Mouse (Mus musculus): ENCODE measurements around the gene Slc38a6. TPM values are rescaled to one million over a fixed set of nuclear protein-coding genes. Genes with fewer than 3 reads are reported as not detected.

The Slc38a6 gene
- total and polyA plus RNA-seq, 3 experiments = 7.0 to 15.4 (median 10.2) TPM

DNA sequence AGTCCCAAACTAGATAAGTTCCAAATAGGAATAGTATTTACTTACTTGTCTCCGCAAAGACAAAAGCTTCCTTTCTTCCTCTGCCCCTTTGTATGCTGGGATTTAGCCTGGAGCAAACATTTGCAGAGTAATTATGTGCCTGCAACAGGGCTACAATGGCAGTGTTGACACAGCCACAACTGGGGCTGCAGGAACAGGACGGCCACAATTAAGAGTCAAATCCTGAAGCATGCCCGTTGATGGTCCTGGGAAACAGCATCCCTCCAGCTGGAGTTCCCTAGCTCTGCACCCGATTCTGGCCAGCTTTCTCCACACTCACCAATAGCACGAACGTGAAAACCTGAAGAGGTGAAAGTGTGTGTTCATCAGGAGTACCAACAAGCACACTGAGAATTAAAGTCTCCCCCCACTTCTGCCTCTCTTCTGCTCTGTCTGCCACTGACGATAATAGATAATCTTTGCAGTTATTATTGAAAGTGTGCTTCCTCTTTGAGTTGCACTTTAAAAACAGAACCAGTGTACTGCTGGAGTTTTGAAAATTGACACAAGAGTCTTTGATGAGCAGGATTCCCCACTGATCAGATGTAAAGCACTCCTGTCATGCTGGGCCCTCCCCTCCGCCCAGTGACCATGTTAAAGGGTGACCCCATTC, 54.2 kb downstream of the Slc38a6 start:
- in situ Hi-C loops (cut with MboI; ENCODE audit: low pct_ligation_motif_present, low pct_unique_long_range_greater_than_20kb, low sequenced_read_pairs) = no loop called here

DNA sequence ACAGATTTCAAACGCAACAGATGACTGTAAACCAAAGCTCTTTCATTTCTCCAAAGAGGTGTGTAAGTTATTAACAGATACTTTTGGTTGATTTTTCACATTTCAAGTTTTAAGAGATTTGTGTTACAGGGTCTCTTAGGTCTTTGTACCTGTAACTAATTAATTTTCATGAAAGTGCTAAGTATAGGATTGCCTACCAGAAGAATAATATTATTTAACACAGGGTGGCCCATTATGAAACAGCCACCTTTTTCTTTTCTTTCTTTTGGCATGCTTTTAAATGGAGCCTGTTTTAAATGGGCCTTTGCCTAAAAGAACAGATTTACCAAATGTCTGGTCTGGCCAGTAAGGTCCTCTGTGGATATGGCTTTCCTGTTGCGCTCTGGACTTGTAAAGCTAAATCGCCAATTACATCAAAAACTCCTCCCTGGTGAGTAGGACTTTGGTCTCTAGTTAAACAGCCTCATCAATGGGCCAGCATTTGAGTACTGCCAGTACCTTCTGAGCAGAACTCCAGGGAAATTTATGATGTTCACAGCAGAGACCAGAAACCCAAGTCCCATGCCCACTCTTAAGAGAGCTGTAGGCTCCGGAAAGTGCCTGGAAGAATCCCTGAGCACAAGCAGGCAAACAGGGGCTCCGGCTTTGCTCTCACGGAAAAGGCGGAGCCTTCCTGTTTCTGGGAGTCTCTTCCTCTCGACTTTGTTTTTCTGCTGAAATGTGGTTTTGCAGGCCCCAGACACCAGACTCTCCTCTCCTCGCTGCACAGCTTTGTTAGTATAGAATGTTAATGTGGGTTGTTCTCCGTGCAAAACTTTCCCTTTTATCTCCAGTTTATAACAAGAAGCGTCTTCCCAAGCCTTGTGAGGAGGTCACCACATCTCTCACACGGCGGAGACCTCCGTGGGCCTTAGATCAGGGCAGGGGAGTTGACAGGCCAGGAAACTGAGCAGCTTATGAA, 55.4 kb downstream of the Slc38a6 start:
- TF ChIP-seq NRF1 (IDR thresholded peaks at IDR 0.05; ENCODE audit: low read depth, low read length) (no peak), BHLHE40 (IDR thresholded peaks at IDR 0.05; ENCODE audit: low read depth, low read length) (no peak), RAD21 (IDR thresholded peaks at IDR 0.05; ENCODE audit: low read depth, low read length) (no peak), CTCF (conservative IDR thresholded peaks at IDR 0.05 in 1 of 2, IDR thresholded peaks at IDR 0.05 in 1 of 2; ENCODE audit: low read depth in 2 of 2, low read length in 2 of 2) (no peak), USF2 (conservative IDR thresholded peaks at IDR 0.05; ENCODE audit: low read depth, low read length) (no peak), MAX (IDR thresholded peaks at IDR 0.05; ENCODE audit: low read length) (no peak), HCFC1 (IDR thresholded peaks at IDR 0.05; ENCODE audit: low read depth, low read length) (no peak), ZC3H11A (IDR thresholded peaks at IDR 0.05; ENCODE audit: low read depth, low read length) (no peak), MYC (IDR thresholded peaks at IDR 0.05; ENCODE audit: low read depth, low read length) (no peak), TBP (conservative IDR thresholded peaks at IDR 0.05; ENCODE audit: low read depth, low read length) (no peak), SIN3A (IDR thresholded peaks at IDR 0.05; ENCODE audit: low read length) (no peak), MXI1 (IDR thresholded peaks at IDR 0.05; ENCODE audit: low read depth, low read length) (no peak)
- H3K36me3 ChIP-seq (replicated peaks in 1 of 2; ENCODE audit: control insufficient read depth in 1 of 2, insufficient read depth in 1 of 2, low read length in 1 of 2) = peaks cover 10 to 44% of the 10 kb centered on the region in 2 experiments

More for the DNA sequence above, 54.2 kb downstream of the Slc38a6 start:
- TF ChIP-seq HCFC1 (IDR thresholded peaks at IDR 0.05; ENCODE audit: low read depth, low read length) (no peak), MAX (IDR thresholded peaks at IDR 0.05; ENCODE audit: low read length) (no peak), NELFE (IDR thresholded peaks at IDR 0.05; ENCODE audit: low read depth, low read length) (no peak), CHD1 (IDR thresholded peaks at IDR 0.05; ENCODE audit: low read depth, low read length) (no peak), CTCF (conservative IDR thresholded peaks at IDR 0.05 in 1 of 2, IDR thresholded peaks at IDR 0.05 in 1 of 2; ENCODE audit: low read depth in 2 of 2, low read length in 2 of 2) (no peak), MXI1 (IDR thresholded peaks at IDR 0.05; ENCODE audit: low read depth, low read length) (no peak), RAD21 (IDR thresholded peaks at IDR 0.05; ENCODE audit: low read depth, low read length) (no peak), ETS1 (conservative IDR thresholded peaks at IDR 0.05; ENCODE audit: low read depth, low read length) (no peak), JUN (IDR thresholded peaks at IDR 0.05; ENCODE audit: insufficient read depth, low read depth, low read length) (no peak), RCOR1 (conservative IDR thresholded peaks at IDR 0.05; ENCODE audit: low read depth, low read length) (no peak), MEF2A (IDR thresholded peaks at IDR 0.05; ENCODE audit: borderline replicate concordance, low read depth, low read length) (no peak), E2F4 (IDR thresholded peaks at IDR 0.05; ENCODE audit: insufficient replicate concordance, low read depth, low read length) (no peak), TBP (conservative IDR thresholded peaks at IDR 0.05; ENCODE audit: low read depth, low read length) (no peak)
- DNase-seq (ENCODE audit: extremely low read depth) = no peak
- H3K36me3 ChIP-seq (replicated peaks in 1 of 2; ENCODE audit: control insufficient read depth in 1 of 2, insufficient read depth in 1 of 2, low read length in 1 of 2) = peaks cover 10 to 38% of the 10 kb centered on the region in 2 experiments
- H3K9me3 ChIP-seq (replicated peaks; ENCODE audit: low read length) = no peaks in the 10 kb centered on the region
- no peak overlapping the region for H3K27ac ChIP-seq (ENCODE audit: insufficient read depth, low read depth)
- H3K4me3 ChIP-seq (replicated peaks in 1 of 3; ENCODE audit: low read depth in 2 of 3, low read length in 2 of 3, poor library complexity in 1 of 3) = no peak overlapping the region
- no peak overlapping the region for H3K9ac ChIP-seq (ENCODE audit: insufficient read depth, low read depth)
- H3K4me2 ChIP-seq (ENCODE audit: insufficient read depth, low read depth, poor library complexity, severe bottlenecking) = no peak overlapping the region
- dilution Hi-C loops (cut with MboI; ENCODE audit: extremely low pct_ligation_motif_present, extremely low pct_unique_long_range_greater_than_20kb, low sequenced_read_pairs) = no loop called here
- H3K4me1 ChIP-seq (ENCODE audit: control insufficient read depth in 1 of 2, insufficient read depth in 2 of 2) = peaks cover 0 to 6% of the 10 kb centered on the region in 2 experiments; a peak in 1 of 4 replicates
- H3K79me2 ChIP-seq (replicated peaks; ENCODE audit: control insufficient read depth, extremely low read depth, insufficient read depth, poor library complexity, severe bottlenecking) = no peaks in the 10 kb centered on the region
- no peaks in the 10 kb centered on the region for H3K27me3 ChIP-seq (replicated peaks)

More for the DNA sequence above, 55.4 kb downstream of the Slc38a6 start:
- Histone ChIP-seq H3K9ac (ENCODE audit: insufficient read depth, low read depth) (no peak overlapping the region), H3K27ac (ENCODE audit: insufficient read depth, low read depth) (no peak overlapping the region), H3K9me3 (replicated peaks; ENCODE audit: low read length) (no peaks in the 10 kb centered on the region), H3K27me3 (replicated peaks) (no peaks in the 10 kb centered on the region), H3K79me2 (replicated peaks; ENCODE audit: control insufficient read depth, extremely low read depth, insufficient read depth, poor library complexity, severe bottlenecking) (no peaks in the 10 kb centered on the region), H3K4me1 (ENCODE audit: control insufficient read depth in 1 of 2, insufficient read depth in 2 of 2) (peaks cover 0 to 4% of the 10 kb centered on the region in 2 experiments; a peak in 1 of 4 replicates), H3K4me2 (ENCODE audit: insufficient read depth, low read depth, poor library complexity, severe bottlenecking) (no peak overlapping the region), H3K4me3 (replicated peaks in 1 of 3; ENCODE audit: low read depth in 2 of 3, low read length in 2 of 3, poor library complexity in 1 of 3) (no peak overlapping the region)
- in situ Hi-C loops (cut with MboI; ENCODE audit: low pct_ligation_motif_present, low pct_unique_long_range_greater_than_20kb, low sequenced_read_pairs) = no loop called here
- DNase-seq (ENCODE audit: extremely low read depth) = no peak
- dilution Hi-C loops (cut with MboI; ENCODE audit: extremely low pct_ligation_motif_present, extremely low pct_unique_long_range_greater_than_20kb, low sequenced_read_pairs) = no loop called here
